Mouse (Mus musculus): ENCODE measurements around the gene Spata31d1a. TPM values are rescaled to one million over a fixed set of nuclear protein-coding genes. Genes with fewer than 3 reads are reported as not detected.
A peak's percentile ranks its signal among the peaks of the same experiment; 100 is the strongest.

Gene Spata31d1a
- total and polyA plus RNA-seq, 3 experiments: 0.19 TPM; not detected in 2

DNA sequence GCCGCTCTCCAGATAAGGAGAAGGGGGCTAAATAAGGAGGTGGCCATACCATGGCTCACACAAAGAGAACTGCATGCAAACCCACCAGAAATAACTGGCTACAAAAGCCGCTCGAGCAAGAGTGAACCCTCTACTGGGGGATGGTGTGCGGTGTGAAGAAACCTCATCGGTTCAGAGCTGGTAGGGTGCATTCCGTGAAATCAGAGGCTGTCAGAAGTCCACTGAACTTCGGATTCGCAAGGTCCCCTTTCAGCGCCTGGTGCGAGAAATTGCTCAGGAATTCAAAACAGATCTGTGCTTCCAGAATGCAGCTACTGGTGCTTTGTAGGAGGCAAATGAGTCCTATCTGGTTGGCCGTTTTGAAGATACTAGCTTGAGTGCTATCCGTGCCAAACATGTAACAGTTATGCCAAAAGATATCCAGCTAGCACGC, 21.8 kb downstream of the Spata31d1a start:
- TF ChIP-seq UBTF (IDR thresholded peaks at IDR 0.05; ENCODE audit: low read depth, low read length) (no peak), RCOR1 (conservative IDR thresholded peaks at IDR 0.05; ENCODE audit: low read depth, low read length) (no peak), GABPA (IDR thresholded peaks at IDR 0.05; ENCODE audit: insufficient replicate concordance, low read depth, low read length) (no peak), USF1 (IDR thresholded peaks at IDR 0.05; ENCODE audit: low read depth, low read length) (no peak), TBP (conservative IDR thresholded peaks at IDR 0.05; ENCODE audit: low read depth, low read length) (no peak), POLR2A (IDR thresholded peaks at IDR 0.05; ENCODE audit: low read depth, low read length) (no peak), ZMIZ1 (IDR thresholded peaks at IDR 0.05; ENCODE audit: low read depth, low read length) (no peak), MAFK (IDR thresholded peaks at IDR 0.05; ENCODE audit: insufficient replicate concordance, low read length) (no peak), MXI1 (IDR thresholded peaks at IDR 0.05; ENCODE audit: low read depth, low read length) (no peak), HCFC1 (IDR thresholded peaks at IDR 0.05; ENCODE audit: low read depth, low read length) (no peak)
- in situ Hi-C loops (cut with MboI; ENCODE audit: low pct_ligation_motif_present, low pct_unique_long_range_greater_than_20kb, low sequenced_read_pairs): no loop called here
- Histone ChIP-seq H3K9ac (ENCODE audit: insufficient read depth, low read depth) (no peak overlapping the region), H3K27ac (ENCODE audit: insufficient read depth, low read depth) (no peak overlapping the region), H3K36me3 (replicated peaks in 1 of 2; ENCODE audit: control insufficient read depth in 1 of 2, insufficient read depth in 1 of 2, low read length in 1 of 2) (no peaks in the 10 kb centered on the region), H3K4me3 (replicated peaks in 1 of 3; ENCODE audit: low read depth in 2 of 3, low read length in 2 of 3, poor library complexity in 1 of 3) (no peak overlapping the region), H3K27me3 (replicated peaks) (peaks cover 5% of the 10 kb centered on the region), H3K4me1 (ENCODE audit: control insufficient read depth in 1 of 2, insufficient read depth in 2 of 2) (peaks cover 0 to 4% of the 10 kb centered on the region in 2 experiments; a peak in 2 of 4 replicates), H3K4me2 (ENCODE audit: insufficient read depth, low read depth, poor library complexity, severe bottlenecking) (no peak overlapping the region), H3K9me3 (replicated peaks; ENCODE audit: low read length) (peaks cover 3% of the 10 kb centered on the region), H3K79me2 (replicated peaks; ENCODE audit: control insufficient read depth, extremely low read depth, insufficient read depth, poor library complexity, severe bottlenecking) (no peaks in the 10 kb centered on the region)
- dilution Hi-C loops (cut with MboI; ENCODE audit: extremely low pct_ligation_motif_present, extremely low pct_unique_long_range_greater_than_20kb, low sequenced_read_pairs): no loop called here
- DNase-seq (ENCODE audit: extremely low read depth): no peak

DNA sequence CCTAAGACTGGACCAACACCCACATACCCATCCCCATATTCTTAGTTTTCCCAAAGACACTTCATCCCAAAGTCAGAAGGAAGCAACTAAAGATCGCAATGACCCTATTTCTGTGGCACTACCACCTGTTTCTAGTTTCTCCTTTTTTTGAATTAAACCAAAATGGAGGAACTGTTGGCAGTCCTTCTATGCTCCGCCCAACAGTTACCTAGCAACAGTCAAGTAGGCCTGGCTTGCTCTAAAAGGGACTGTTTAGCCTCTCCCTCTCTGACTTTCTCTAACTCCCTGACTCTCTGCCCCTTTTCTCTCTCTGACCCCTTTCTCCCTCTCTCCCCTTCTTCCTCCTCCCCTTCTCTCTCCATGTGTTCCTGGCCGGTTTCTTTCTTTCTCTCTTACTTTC, 24.9 kb downstream of the Spata31d1a start:
- Histone ChIP-seq H3K27me3 (replicated peaks) (peaks cover 5% of the 10 kb centered on the region), H3K79me2 (replicated peaks; ENCODE audit: control insufficient read depth, extremely low read depth, insufficient read depth, poor library complexity, severe bottlenecking) (no peaks in the 10 kb centered on the region), H3K4me3 (replicated peaks in 1 of 3; ENCODE audit: low read depth in 2 of 3, low read length in 2 of 3, poor library complexity in 1 of 3) (no peak overlapping the region), H3K36me3 (replicated peaks in 1 of 2; ENCODE audit: control insufficient read depth in 1 of 2, insufficient read depth in 1 of 2, low read length in 1 of 2) (no peaks in the 10 kb centered on the region), H3K4me1 (ENCODE audit: control insufficient read depth in 1 of 2, insufficient read depth in 2 of 2) (peaks cover 2 to 4% of the 10 kb centered on the region in 2 experiments; a peak in 3 of 4 replicates), H3K4me2 (ENCODE audit: insufficient read depth, low read depth, poor library complexity, severe bottlenecking) (no peak overlapping the region), H3K9me3 (replicated peaks; ENCODE audit: low read length) (no peaks in the 10 kb centered on the region), H3K27ac (ENCODE audit: insufficient read depth, low read depth) (no peak overlapping the region), H3K9ac (ENCODE audit: insufficient read depth, low read depth) (no peak overlapping the region)
- DNase-seq (ENCODE audit: extremely low read depth): peak; percentile 35
- no peak for TF ChIP-seq ZC3H11A (IDR thresholded peaks at IDR 0.05; ENCODE audit: low read depth, low read length)
- no peak for TF ChIP-seq MAFK (IDR thresholded peaks at IDR 0.05; ENCODE audit: insufficient replicate concordance, low read length)
- no peak for TF ChIP-seq SIN3A (IDR thresholded peaks at IDR 0.05; ENCODE audit: low read length)
- dilution Hi-C loops (cut with MboI; ENCODE audit: extremely low pct_ligation_motif_present, extremely low pct_unique_long_range_greater_than_20kb, low sequenced_read_pairs) (no loop called here), in situ Hi-C loops (cut with MboI; ENCODE audit: low pct_ligation_motif_present, low pct_unique_long_range_greater_than_20kb, low sequenced_read_pairs) (no loop called here)

DNA sequence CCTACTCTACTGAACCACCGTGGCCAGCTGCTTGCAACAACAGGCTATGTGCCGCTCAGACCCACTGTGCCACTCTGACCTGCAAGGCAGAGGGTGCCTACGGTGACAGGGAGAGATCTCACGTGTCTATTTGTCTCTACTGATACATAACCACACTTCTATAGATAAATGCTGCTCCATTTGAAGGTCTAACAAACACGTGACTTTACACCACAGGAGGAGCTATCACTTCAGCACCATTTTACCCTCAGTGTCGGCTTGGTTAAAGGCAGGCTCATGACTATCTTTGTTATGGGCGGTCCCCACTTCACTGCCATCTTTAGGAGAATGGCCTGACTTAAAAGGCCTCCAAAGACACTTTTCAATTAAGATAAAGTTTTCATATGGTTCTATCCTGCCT, 27.5 kb downstream of the Spata31d1a start:
- TF ChIP-seq BHLHE40 (IDR thresholded peaks at IDR 0.05; ENCODE audit: low read depth, low read length): peak; percentile 46
- no peak for TF ChIP-seq ZKSCAN1 (IDR thresholded peaks at IDR 0.05; ENCODE audit: borderline replicate concordance, low read depth, low read length)
- Histone ChIP-seq H3K9me3 (replicated peaks; ENCODE audit: low read length) (no peaks in the 10 kb centered on the region), H3K27ac (ENCODE audit: insufficient read depth, low read depth) (no peak overlapping the region), H3K4me3 (replicated peaks in 1 of 3; ENCODE audit: low read depth in 2 of 3, low read length in 2 of 3, poor library complexity in 1 of 3) (no peak overlapping the region), H3K4me1 (ENCODE audit: control insufficient read depth in 1 of 2, insufficient read depth in 2 of 2) (peaks cover 2 to 4% of the 10 kb centered on the region in 2 experiments; a peak in 3 of 4 replicates), H3K36me3 (replicated peaks in 1 of 2; ENCODE audit: control insufficient read depth in 1 of 2, insufficient read depth in 1 of 2, low read length in 1 of 2) (no peaks in the 10 kb centered on the region), H3K4me2 (ENCODE audit: insufficient read depth, low read depth, poor library complexity, severe bottlenecking) (no peak overlapping the region), H3K79me2 (replicated peaks; ENCODE audit: control insufficient read depth, extremely low read depth, insufficient read depth, poor library complexity, severe bottlenecking) (no peaks in the 10 kb centered on the region), H3K9ac (ENCODE audit: insufficient read depth, low read depth) (no peak overlapping the region), H3K27me3 (replicated peaks) (no peaks in the 10 kb centered on the region)
- in situ Hi-C loops (cut with MboI; ENCODE audit: low pct_ligation_motif_present, low pct_unique_long_range_greater_than_20kb, low sequenced_read_pairs) (no loop called here), dilution Hi-C loops (cut with MboI; ENCODE audit: extremely low pct_ligation_motif_present, extremely low pct_unique_long_range_greater_than_20kb, low sequenced_read_pairs) (no loop called here)
- no peak for DNase-seq (ENCODE audit: extremely low read depth)

Measured in CH12.LX (cell line).